Mouse (Mus musculus): ENCODE measurements at regions not wholly inside any gene's neighbourhood (a gene's known extent, or its start where the extent isn't known, plus 50 kb on each side); places are given as distances from the start of the nearest gene placed in this dataset.

- no peak for DNase-seq (ENCODE audit: low read depth, low spot score)
These were observed 250.0 kb upstream of the Fam92a start for GRCm38 (mm10) chr4:12421628-12422319.

GRCm38 (mm10) chr4:12418086-12418485, 246.3 kb upstream of the Fam92a start:
- no peak for DNase-seq (ENCODE audit: low read depth, low spot score)

GRCm38 (mm10) chr4:12395344-12395743, 223.5 kb upstream of the Fam92a start:
- DNase-seq (ENCODE audit: low read depth, low spot score): no peak

- DNase-seq (ENCODE audit: low read depth, low spot score): no peak
These were observed 205.2 kb upstream of the Fam92a start for GRCm38 (mm10) chr4:12376797-12377570.

- DNase-seq (ENCODE audit: low read depth, low spot score): no peak
These were observed 197.7 kb upstream of the Fam92a start for GRCm38 (mm10) chr4:12369551-12369950.

- DNase-seq (ENCODE audit: low read depth, low spot score): no peak
These were observed 185.3 kb upstream of the Fam92a start for GRCm38 (mm10) chr4:12356992-12357634.

GRCm38 (mm10) chr4:12353337-12353856, 181.6 kb upstream of the Fam92a start:
- no peak for DNase-seq (ENCODE audit: low read depth, low spot score)

- no peak for DNase-seq (ENCODE audit: low read depth, low spot score)
These were observed 167.4 kb upstream of the Fam92a start for GRCm38 (mm10) chr4:12339236-12339635.

GRCm38 (mm10) chr4:12334832-12335587, 163.2 kb upstream of the Fam92a start:
- DNase-seq (ENCODE audit: low read depth, low spot score): no peak

- no peak for DNase-seq (ENCODE audit: low read depth, low spot score)
These were observed 162.6 kb upstream of the Fam92a start for GRCm38 (mm10) chr4:12334429-12334828.

- no peak for DNase-seq (ENCODE audit: low read depth, low spot score)
These were observed 144.2 kb upstream of the Fam92a start for GRCm38 (mm10) chr4:12316024-12316423.

- DNase-seq (ENCODE audit: low read depth, low spot score): no peak
These were observed 136.5 kb upstream of the Fam92a start for GRCm38 (mm10) chr4:12308332-12308731.

- DNase-seq (ENCODE audit: low read depth, low spot score): no peak
These were observed 135.1 kb upstream of the Fam92a start for GRCm38 (mm10) chr4:12306618-12307565.

GRCm38 (mm10) chr4:12287079-12287686, 115.4 kb upstream of the Fam92a start:
- no peak for DNase-seq (ENCODE audit: low read depth, low spot score)

- no peak for DNase-seq (ENCODE audit: low read depth, low spot score)
These were observed 114.6 kb upstream of the Fam92a start for GRCm38 (mm10) chr4:12286391-12286790.

- DNase-seq (ENCODE audit: low read depth, low spot score): no peak
These were observed 114.2 kb upstream of the Fam92a start for GRCm38 (mm10) chr4:12285983-12286382.

GRCm38 (mm10) chr4:12277949-12278348, 106.1 kb upstream of the Fam92a start:
- no peak for DNase-seq (ENCODE audit: low read depth, low spot score)

- DNase-seq (ENCODE audit: low read depth, low spot score): no peak
These were observed 101.6 kb upstream of the Fam92a start for GRCm38 (mm10) chr4:12273369-12273768.

GRCm38 (mm10) chr4:12272914-12273313, 101.1 kb upstream of the Fam92a start:
- DNase-seq (ENCODE audit: low read depth, low spot score): no peak

- no peak for DNase-seq (ENCODE audit: low read depth, low spot score)
These were observed 100.6 kb upstream of the Fam92a start for GRCm38 (mm10) chr4:12272378-12272777.

Data from ES-CJ7 (cell line).